Mouse (Mus musculus): ENCODE data around the gene Plaur.

DNA sequence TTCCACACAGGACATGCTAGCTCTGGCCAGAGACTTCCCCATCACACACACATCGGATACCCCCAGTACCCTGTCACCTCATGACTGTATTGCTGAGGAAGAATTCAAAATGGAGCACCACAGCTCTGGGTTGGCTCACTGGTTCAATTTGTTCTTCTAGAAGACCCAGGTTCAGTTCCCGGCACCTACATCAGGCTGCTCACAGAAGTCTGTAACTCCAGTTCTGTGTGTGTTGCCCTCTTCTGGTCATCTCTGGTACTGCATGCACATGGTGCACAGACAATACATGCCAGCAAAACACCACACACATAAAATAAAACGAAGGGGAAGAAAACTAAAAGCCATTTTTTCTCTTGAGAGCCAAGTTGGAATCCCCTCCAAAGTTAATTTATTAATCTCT, 6.8 kb downstream of the Plaur start:
- TF ChIP-seq POLR2A (IDR thresholded peaks at IDR 0.05; ENCODE audit: borderline replicate concordance, extremely low read depth, low read depth, low read length) (no peak), CTCF (IDR thresholded peaks at IDR 0.05; ENCODE audit: insufficient read depth, low read length) (0 out of 2 replicates have a peak, but pooled peaks have one; percentile 8)

Data from lung, adult 2 months (tissue).